Comparison of ENCODE assay signal across 8 mouse cellular contexts in the genomic region with DNA sequence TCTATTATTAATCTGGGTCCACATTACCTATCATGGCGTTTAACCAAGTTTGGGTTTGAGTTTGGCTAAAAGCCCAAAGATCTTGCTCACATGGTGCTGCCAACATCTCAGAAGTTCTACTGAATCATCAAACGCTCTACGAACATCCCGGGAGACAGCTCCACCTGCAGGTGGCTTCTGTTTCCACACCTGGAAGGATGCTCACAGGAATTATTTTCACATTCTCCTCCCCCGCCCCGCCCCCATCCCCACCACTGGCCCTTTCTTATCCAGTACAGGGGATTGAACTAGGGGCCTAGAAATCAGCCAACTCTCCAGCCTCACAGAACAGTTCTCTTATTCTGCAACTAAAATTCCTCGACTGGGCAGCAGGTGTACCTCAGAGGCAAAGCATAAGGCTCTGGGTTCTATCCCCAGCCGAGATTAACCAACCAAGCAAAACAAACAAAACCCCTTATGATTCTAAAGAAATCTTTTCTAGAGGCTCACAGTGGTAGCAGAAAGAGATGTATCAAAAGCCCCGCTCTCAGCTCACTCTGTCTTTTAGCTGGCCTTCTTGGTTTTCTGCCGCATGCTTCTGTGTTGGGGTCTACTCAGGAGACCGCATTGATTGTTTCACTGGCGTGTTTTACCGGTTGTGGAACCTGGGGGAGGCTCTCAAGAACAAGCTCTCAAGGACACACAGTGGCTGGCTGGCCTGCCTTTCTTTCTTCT. TPM values are rescaled to one million over a fixed set of nuclear protein-coding genes. Genes with fewer than 3 reads are reported as not detected.
DNase-seq lines count a peak whose midpoint lies in the region; ATAC-seq lines count a peak whose summit lies in the region.

No protein-coding gene starts in this region.

- no peak overlapping the region for H3K9ac ChIP-seq in forebrain, embryonic 12.5 days
- H3K9ac ChIP-seq in lung, embryonic 16.5 days (ENCODE audit: low read length) = peak overlapping the region; percentile 35

- 45% methylated on average over 13 of the region's 13 CpGs for WGBS in forebrain, embryonic 12.5 days
- WGBS in lung, embryonic 16.5 days = 41% methylated on average over 13 of the region's 13 CpGs

- ATAC-seq in cerebellum, adult (ENCODE audit: insufficient number of reproducible peaks, low FRiP score, low TSS enrichment) = 0 out of 2 replicates have a peak, but pooled peaks have one; percentile 8
- peak; percentile 47 for ATAC-seq in forebrain, embryonic 12.5 days (ENCODE audit: low FRiP score)
- peak; percentile 56; the same call in 1 of the 2 replicates for ATAC-seq in lung, embryonic 16.5 days (ENCODE audit: low read depth)
- ATAC-seq in monocyte, adult 5-6 weeks (replicated peaks; ENCODE audit: insufficient number of reproducible peaks, low FRiP score, low TSS enrichment, poor library complexity, severe bottlenecking) = no peak

- no peaks in the 10 kb centered on the region for H3K36me3 ChIP-seq in forebrain, embryonic 12.5 days (replicated peaks)
- no peaks in the 10 kb centered on the region for H3K36me3 ChIP-seq in lung, embryonic 16.5 days (ENCODE audit: control insufficient read depth, insufficient read depth, low read length)

- H3K4me1 ChIP-seq in forebrain, embryonic 12.5 days = peaks cover 42% of the 10 kb centered on the region
- peaks cover 13% of the 10 kb centered on the region for H3K4me1 ChIP-seq in lung, embryonic 16.5 days (replicated peaks; ENCODE audit: control insufficient read depth, insufficient read depth, low read length)

- 0 out of 2 replicates have a peak overlapping the region, but pooled peaks have one; percentile 3 for H3K4me3 ChIP-seq in forebrain, embryonic 12.5 days (replicated peaks)
- H3K4me3 ChIP-seq in lung, embryonic 16.5 days (ENCODE audit: low read length) = peak overlapping the region; percentile 35

- peak overlapping the region; percentile 25 for H3K4me2 ChIP-seq in forebrain, embryonic 12.5 days
- H3K4me2 ChIP-seq in lung, embryonic 16.5 days (ENCODE audit: low read depth, low read length) = peak overlapping the region; percentile 39

- peak overlapping the region; percentile 76 for H3K27ac ChIP-seq in forebrain, embryonic 12.5 days
- H3K27ac ChIP-seq in lung, embryonic 16.5 days (ENCODE audit: low read length) = 0 out of 2 replicates have a peak overlapping the region, but pooled peaks have one; percentile 1

- DNase-seq in MN1 (ENCODE audit: low spot score) = peak; percentile 89
- DNase-seq in heart, postnatal 4 days = peak; percentile 88
- DNase-seq in layer of hippocampus, adult 9-11 months = peak; percentile 68
- peak; percentile 76 for DNase-seq in retina, postnatal 1 day

- H3K9me3 ChIP-seq in forebrain, embryonic 12.5 days = no peaks in the 10 kb centered on the region
- H3K9me3 ChIP-seq in lung, embryonic 16.5 days (ENCODE audit: control insufficient read depth, low read length) = no peaks in the 10 kb centered on the region

- H3K27me3 ChIP-seq in forebrain, embryonic 12.5 days = no peaks in the 10 kb centered on the region
- H3K27me3 ChIP-seq in lung, embryonic 16.5 days (ENCODE audit: control insufficient read depth, insufficient read depth, low read depth, low read length) = no peaks in the 10 kb centered on the region

RNA-seq across cellular contexts. Expression of a gene that starts 8.4 kb away (rescaled TPM):
- 134 and 141 TPM in 2 replicates for polyA plus RNA-seq in forebrain, embryonic 12.5 days (2016; fragmentation: Nextera tagmentation; extraction: Ambion mirVana)
- total RNA-seq in heart, postnatal 4 days (2021) = 10 to 100 TPM; 41.1 to 41.3 TPM
- polyA plus RNA-seq in lung, embryonic 16.5 days (2015; fragmentation: Nextera tagmentation; extraction: Ambion mirVana) = 64.5 and 67.3 TPM in 2 replicates
- total RNA-seq in monocyte, adult 5-6 weeks (2017) = 59.4 to 101 TPM (median 76.2 TPM) in 3 replicates

RNA-seq across cellular contexts. Expression of a gene that starts 24.1 kb away (rescaled TPM):
- polyA plus RNA-seq in forebrain, embryonic 12.5 days (2016; fragmentation: Nextera tagmentation; extraction: Ambion mirVana) = 311 and 346 TPM in 2 replicates
- total RNA-seq in heart, postnatal 4 days (2021) = 100 to 1,000 TPM; 100 to 106 TPM
- polyA plus RNA-seq in lung, embryonic 16.5 days (2015; fragmentation: Nextera tagmentation; extraction: Ambion mirVana) = 18.9 and 19.4 TPM in 2 replicates
- total RNA-seq in monocyte, adult 5-6 weeks (2017) = 5.1 to 7.5 TPM (median 5.7 TPM) in 3 replicates

Comparison
In these comparisons a context has a peak if more than half of its experiments do, and no peak if none do; other contexts are left out.
1. RNA of a gene that starts 24.1 kb away (total RNA-seq): 100 to 106 TPM in heart, postnatal 4 days; 5.1 to 7.5 TPM in monocyte, adult 5-6 weeks; every median in the first group is over 10 times any median in the second.
2. Peak in every context shown above with its lines, with median percentiles within 50 percentile points of each other: DNase-seq.